Mouse (Mus musculus) frontal cortex, postnatal 36 days (tissue): ENCODE measurements around the gene Dnlz.

Experiments used
- DNase-seq, 2 experiments: peaks; one replicate each; pipeline ENCODE4 v3.0.0; 2022; ENCODE audit warnings: low spot score in 2 of 2

Gene Dnlz

GRCm38 (mm10) chr2:26357484-26357883 lies 5.6 kb upstream of the Dnlz start:
- no peak for DNase-seq

- no peak for DNase-seq
These were observed 4.8 kb upstream of the Dnlz start for GRCm38 (mm10) chr2:26356678-26357077.

GRCm38 (mm10) chr2:26356231-26356630 lies 4.3 kb upstream of the Dnlz start:
- DNase-seq, result no peak

GRCm38 (mm10) chr2:26354401-26354800 lies 2.5 kb upstream of the Dnlz start:
- DNase-seq, result no peak

- DNase-seq, result no peak
These were observed 1.4 kb upstream of the Dnlz start for GRCm38 (mm10) chr2:26353066-26353980.

- DNase-seq, result no peak
These were observed 491 bp upstream of the Dnlz start for GRCm38 (mm10) chr2:26352291-26352910.

GRCm38 (mm10) chr2:26348241-26348640 lies 3.7 kb downstream of the Dnlz start:
- DNase-seq, result no peak

- DNase-seq, result no peak
These were observed 9.1 kb downstream of the Dnlz start for GRCm38 (mm10) chr2:26342609-26343490.

- DNase-seq, result peak; percentile 78 to 83
These were observed 9.9 kb downstream of the Dnlz start for GRCm38 (mm10) chr2:26342044-26342443.

- peak; percentile 61 to 63 for DNase-seq
These were observed 10.4 kb downstream of the Dnlz start for GRCm38 (mm10) chr2:26341510-26341981.

GRCm38 (mm10) chr2:26339204-26339551 lies 12.7 kb downstream of the Dnlz start:
- DNase-seq, result no peak

- no peak for DNase-seq
These were observed 13.4 kb downstream of the Dnlz start for GRCm38 (mm10) chr2:26338302-26339203.

- no peak for DNase-seq
These were observed 21.2 kb downstream of the Dnlz start for GRCm38 (mm10) chr2:26330702-26331101.

- DNase-seq, result no peak
These were observed 21.8 kb downstream of the Dnlz start for GRCm38 (mm10) chr2:26330056-26330468.

GRCm38 (mm10) chr2:26329402-26329801 lies 22.5 kb downstream of the Dnlz start:
- DNase-seq, result no peak

- DNase-seq, result no peak
These were observed 24.1 kb downstream of the Dnlz start for GRCm38 (mm10) chr2:26327852-26328251.

GRCm38 (mm10) chr2:26325386-26326181 lies 26.3 kb downstream of the Dnlz start:
- DNase-seq, result no peak

GRCm38 (mm10) chr2:26324917-26325316 lies 27.0 kb downstream of the Dnlz start:
- DNase-seq, result peak in 1 of 2 experiments; percentile 69

- DNase-seq, result no peak
These were observed 28.2 kb downstream of the Dnlz start for GRCm38 (mm10) chr2:26323589-26324325.
